Mouse (Mus musculus) embryo, embryonic 10 days (tissue): ENCODE data around the gene Gm3106.
"Not testable (repeated sequence)": the region's sequence is repeated elsewhere in the genome, so short reads cannot be mapped to it uniquely, and the experiment has no call there.

Source experiments
- DNase-seq: peaks from one replicate; pipeline ENCODE4 v3.0.0-alpha.2; 2015; ENCODE audit warnings: low spot score

Gm3106 gene

GRCm38 (mm10) chr5:94217705-94218104, at the start of gene Gm3106:
Gene Gm3106, plus strand, starts transcription at chr5:94218005.
- not testable (repeated sequence) for DNase-seq
